Mouse (Mus musculus): ENCODE data around the gene Tmem72.

DNA sequence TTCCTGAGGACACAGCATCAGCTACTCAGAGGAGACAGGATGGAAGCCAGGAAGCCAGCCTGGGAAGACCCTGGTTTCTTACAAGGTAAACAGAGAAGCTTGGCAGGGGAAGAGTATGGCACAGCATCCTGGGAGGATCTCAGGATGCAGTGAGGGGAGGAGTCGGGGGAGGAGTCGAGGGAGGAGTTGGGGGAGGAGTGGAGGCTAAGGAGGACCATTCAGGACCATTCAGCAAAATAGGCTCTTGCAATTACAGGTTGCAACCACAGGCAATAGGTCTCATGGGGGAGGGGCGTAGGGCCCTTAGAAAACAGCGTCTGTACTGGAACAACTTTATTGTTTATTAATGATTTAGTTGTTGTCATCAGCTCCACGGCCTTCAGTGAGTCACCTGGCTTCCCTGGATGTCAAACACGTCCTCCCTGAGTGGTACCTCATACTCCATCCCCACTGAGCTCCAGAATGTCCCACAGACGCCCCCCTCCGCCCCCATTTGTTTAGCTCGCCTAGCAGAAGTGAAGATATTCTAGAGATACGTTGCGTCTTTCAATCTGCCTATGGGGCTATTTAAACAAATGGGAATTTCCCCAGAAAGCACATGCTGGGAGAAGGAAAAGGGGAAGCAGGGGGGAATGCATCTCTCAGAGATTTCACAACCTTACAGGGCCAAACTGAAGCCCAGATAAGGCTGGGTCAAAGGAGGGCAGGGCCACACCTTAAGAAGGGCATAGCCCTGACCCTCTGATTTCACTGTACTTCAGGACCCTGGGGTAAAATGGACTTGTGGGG lies 47.8 kb downstream of the Tmem72 start:
- TF ChIP-seq CTCF (IDR thresholded peaks at IDR 0.05; ENCODE audit: borderline replicate concordance, insufficient read depth, low read length) (no peak), POLR2A (IDR thresholded peaks at IDR 0.05; ENCODE audit: low read depth, low read length) (no peak)
